Mouse (Mus musculus) T-cell, adult 2 months (primary cell): ENCODE data around the gene Gm20695.

ENCODE experiments used
- DNase-seq: peaks from one replicate; pipeline ENCODE4 v3.0.0; 2022; ENCODE audit warnings: low spot score

The Gm20695 gene

GRCm38 (mm10) chr16:3895173-3895792, 10.8 kb downstream of the Gm20695 start:
- peak; percentile 69 for DNase-seq

- DNase-seq, result no peak
Observed at GRCm38 (mm10) chr16:3896046-3896445, 11.6 kb downstream of the Gm20695 start.

DNA sequence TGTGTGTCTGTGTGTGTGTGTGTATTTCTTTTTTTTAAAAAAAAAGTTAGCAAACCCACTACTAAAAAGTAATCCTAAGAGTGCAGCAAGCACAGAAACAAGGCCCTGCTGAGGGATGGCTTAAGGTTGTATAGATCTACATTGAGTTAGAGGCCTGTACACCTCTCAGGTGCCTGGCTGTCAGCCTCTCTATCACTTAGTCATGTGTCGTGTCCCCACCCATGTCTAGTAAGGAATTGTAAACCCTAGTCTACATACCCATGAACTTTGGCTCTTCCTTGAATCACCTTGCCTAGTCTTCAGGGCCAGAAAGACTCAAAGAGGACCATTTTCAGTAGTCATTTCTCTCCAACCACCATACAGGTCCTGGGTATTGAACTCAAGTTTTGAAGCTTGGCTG, 12.1 kb downstream of the Gm20695 start:
- DNase-seq, result no peak

- no peak for DNase-seq
Observed at GRCm38 (mm10) chr16:3907471-3907870, 23.0 kb downstream of the Gm20695 start.

DNA sequence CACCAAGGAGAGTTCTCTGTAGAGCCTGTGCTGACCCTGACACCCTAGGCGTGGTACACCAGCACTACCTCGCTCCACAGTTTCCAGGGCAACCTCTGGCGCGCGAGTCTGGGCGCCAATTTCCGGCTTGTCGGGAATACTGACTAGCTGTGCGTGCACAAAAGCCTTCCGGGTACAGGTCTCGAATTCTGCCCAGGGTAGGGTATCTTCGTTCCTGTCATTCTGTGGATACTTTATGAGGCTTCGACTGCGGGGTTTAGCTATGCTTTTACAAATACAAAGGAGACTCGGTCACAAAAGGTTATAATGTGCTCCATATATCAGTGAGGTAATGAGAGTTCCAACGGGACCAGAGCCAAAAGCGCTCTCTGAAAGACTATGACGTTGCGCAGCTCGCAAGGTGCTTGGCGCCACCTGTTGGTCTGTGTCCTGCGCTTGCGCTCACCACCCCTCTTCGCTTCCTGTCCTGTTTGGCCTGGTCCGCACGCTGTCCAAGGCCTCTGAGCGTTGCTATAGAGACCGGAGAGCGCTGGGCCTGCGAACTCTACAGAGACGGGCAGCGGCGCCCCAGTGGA, 24.2 kb downstream of the Gm20695 start, which contains the start of the genes 1700037C18Rik and Cluap1:
1700037C18Rik (minus strand) TSS at position 153 of the 575 bp plus-strand sequence.
Cluap1 (plus strand) TSS at position 265 of the 575 bp plus-strand sequence.
- DNase-seq, result peak; percentile 83

GRCm38 (mm10) chr16:3909118-3909517, 24.7 kb downstream of the Gm20695 start:
- no peak for DNase-seq

DNA sequence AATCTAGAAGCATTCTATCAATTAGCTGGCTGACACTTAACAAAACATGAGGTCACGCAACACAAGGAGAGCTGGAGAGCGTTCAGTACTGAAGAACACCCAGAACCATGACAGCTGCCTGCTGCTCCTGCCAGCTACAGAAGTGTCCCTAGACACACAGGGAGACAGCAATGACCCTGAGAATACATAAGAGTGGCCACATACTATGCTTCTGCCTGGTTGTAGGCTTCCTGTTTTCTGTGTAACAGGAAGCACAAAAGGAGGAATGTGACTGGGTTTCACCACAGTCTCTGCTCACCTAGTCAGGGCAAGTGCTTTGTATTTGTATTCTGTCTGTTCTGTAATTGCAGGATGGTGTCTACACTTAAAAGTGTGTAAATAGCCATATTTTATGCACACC, 36.3 kb downstream of the Gm20695 start:
- DNase-seq, result no peak

GRCm38 (mm10) chr16:3923515-3923914, 39.1 kb downstream of the Gm20695 start:
- DNase-seq, result no peak

DNA sequence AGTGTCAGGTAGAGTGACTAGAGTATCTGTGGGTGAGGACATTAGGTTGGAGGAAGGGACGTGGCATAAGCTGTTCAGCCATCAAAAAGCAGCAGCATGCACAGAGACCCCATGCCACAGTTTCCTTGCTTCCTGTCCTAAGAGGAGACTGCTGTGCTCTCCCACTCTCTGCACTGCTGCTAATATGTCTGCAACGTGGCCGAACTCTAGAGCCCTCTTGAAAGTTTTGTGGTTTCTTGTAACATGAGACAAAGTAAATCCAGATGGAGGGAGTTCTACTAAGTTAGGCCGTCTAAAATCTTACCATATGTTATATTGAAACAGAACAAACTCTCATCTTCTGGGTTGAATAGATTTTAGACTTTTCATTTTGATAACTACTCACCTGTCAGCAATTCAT, 39.5 kb downstream of the Gm20695 start:
- DNase-seq, result no peak

DNA sequence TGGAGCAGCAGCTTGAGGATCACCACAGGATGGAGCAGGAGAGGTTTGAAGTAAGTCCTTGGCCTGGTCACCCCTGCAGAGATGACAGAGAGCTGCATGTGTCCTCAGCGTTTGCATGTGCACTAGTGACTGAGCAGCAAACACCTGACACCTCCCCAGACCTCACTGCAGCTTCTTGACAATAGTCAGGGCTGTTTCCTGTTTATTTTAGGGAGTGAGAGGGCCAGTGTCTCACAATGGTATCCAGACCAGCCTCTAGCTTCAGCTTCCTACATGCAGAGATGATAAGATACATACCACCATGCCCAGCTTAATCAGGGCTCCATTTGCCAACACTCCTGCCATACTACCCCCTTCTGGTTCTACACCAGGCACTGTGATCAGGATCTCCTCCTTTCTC, 44.1 kb downstream of the Gm20695 start:
- no peak for DNase-seq

DNA sequence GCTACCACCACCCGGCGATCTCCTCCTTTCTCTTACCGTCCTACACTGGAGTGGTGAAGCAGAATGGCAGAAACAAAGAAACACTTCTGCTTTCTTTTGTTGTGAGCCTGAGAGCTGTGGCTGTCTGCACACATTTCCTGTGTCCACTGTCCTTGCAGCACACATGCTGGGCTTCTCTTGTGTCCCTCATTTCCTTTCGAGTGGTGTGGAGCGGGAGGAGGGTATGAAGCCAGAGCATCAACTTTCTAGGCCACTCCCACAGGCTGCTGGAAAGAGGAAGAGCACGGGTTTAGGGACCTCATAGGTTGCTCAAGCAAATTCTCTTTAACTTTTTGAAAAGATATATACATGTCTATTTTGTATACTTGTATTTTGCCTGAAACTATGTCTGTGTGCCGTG, 44.7 kb downstream of the Gm20695 start:
- no peak for DNase-seq

DNA sequence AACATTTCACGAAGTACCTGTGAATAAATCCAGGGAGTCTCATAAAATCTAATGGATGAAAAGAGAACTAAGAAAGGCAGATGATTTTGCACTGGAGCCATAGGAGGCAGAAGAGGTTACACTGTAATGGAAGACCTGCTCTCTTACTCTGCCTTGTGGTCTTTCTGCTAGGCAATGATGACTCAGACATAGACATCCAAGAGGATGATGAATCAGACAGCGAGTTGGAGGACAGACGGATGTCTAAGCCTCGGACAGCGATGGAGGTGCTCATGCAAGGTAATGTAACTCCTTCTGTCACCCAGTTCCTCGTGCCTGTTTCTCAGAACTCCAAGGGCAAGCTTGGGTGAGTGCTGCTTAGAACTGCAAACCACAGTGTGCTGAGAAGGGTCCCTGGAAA, 49.1 kb downstream of the Gm20695 start:
- DNase-seq, result no peak

GRCm38 (mm10) chr16:3934091-3934490, 49.6 kb downstream of the Gm20695 start:
- no peak for DNase-seq

GRCm38 (mm10) chr16:3934701-3935100, 50.3 kb downstream of the Gm20695 start:
- DNase-seq, result no peak

- DNase-seq, result no peak
Observed at GRCm38 (mm10) chr16:3951141-3951540, 66.7 kb downstream of the Gm20695 start.

DNA sequence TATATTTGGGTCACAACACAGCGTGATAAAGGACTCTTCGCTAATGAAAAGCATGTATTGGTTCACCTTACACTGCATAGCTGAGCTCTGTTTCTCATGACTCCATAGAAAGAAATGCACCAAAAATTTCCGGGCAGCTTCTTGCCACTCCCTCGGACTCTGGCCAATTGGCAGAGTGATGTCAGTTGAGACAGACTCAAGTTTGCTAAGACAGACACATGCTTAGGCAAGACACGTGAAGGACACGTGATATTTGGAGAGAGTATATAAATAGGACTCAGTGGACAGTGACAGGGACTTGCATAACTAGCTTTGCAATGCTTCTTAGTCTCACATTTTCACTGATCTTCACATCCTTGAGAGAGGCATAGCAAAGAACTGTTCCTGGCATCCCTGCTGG, 71.9 kb downstream of the Gm20695 start:
- DNase-seq, result no peak

DNA sequence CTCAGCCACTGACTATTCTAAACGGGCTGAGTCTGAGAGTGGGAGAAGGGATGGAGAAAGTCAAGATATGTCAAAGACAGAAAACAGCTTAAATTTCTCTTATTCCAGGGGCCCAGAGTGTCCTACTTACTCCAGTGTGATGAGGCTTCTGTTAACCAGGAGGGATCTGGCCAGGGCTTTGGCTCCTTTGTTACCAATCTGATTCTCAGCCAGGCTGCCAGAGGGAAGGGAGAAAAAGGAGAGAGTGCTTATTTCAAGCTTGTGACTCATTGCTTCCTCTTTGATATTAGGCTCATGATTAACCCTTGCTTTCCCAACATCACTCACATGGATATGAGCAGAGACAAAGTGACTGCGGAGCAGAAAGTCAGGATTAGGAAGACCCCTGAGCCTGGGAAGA, 74.8 kb downstream of the Gm20695 start:
- DNase-seq, result no peak

DNA sequence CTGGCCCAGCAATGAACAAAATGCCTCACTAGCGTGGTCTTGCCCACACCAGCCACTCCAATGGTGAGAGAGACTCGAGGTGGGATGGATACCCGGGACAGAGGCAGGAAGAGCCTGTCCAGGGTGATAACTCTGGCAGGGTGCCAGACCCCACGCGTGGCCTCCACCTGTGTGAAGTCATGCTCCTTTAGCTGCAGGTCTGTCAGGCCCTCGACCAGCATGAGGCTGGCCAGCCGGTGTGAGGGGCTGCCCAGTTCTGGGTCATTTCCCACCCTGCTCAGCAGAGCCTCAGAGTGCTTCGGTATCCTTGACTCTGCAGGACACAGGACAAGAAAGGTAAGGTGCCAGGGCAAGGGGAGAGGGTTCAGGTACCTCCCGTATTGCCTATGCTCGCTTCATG, 80.5 kb downstream of the Gm20695 start:
- DNase-seq, result no peak

GRCm38 (mm10) chr16:3965534-3965933, 81.1 kb downstream of the Gm20695 start:
- DNase-seq, result no peak
